Mouse (Mus musculus): ENCODE data around the gene Hsf4. TPM values are rescaled to one million over a fixed set of nuclear protein-coding genes. Genes with fewer than 3 reads are reported as not detected.

Hsf4 gene
- polyA plus RNA-seq, 1 experiment from 2014 or later = 0.24 TPM

DNA sequence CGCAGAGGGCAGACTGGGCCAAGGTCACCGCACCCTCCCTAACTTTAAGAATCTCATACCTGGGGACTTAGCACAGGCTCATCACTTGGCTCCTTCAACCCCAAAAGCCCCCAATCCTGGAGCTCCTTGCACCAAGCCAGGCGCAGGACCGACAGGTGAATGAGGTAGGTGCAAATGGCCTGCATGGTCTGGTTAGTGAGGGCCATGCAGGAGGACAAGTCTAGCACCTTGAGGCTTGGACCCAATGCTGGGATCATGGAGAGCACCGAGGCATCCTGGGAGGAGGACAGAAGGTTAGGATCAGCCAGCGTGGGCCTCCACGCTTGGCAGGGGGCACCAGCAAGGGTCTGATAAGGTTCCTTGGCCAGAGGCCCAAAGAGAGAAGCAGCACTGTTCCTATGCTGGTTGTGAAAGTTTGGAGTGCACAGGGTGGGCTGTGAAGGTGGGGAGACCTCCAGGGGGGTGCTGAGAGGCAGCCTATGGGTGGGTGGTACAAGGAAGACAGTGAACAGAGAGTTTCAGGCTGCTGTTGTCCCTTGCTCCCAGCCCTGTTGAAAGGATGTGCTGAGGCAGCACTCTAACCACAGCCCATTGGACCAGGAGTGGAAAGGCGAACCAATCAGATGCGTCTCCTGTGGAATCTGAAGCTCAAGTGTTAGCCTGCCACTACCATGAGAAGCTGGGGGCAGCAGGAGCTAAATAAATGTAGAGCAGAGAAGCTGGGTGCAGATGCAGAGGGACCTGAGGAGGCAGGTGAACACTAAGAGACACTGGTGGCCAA, 44.2 kb downstream of the Hsf4 start:
- H3K36me3 ChIP-seq = peaks cover 42% of the 10 kb centered on the region
- H3K9ac ChIP-seq = no peak overlapping the region
- ATAC-seq (ENCODE audit: insufficient read depth, low FRiP score, low read depth) = no peak
- no peak overlapping the region for H3K4me2 ChIP-seq
- H3K4me3 ChIP-seq (replicated peaks) = no peak overlapping the region
- WGBS = 79% methylated on average over 9 of the region's 9 CpGs
- no peak overlapping the region for H3K27ac ChIP-seq
- no peaks in the 10 kb centered on the region for H3K4me1 ChIP-seq
- no peaks in the 10 kb centered on the region for H3K9me3 ChIP-seq
- H3K27me3 ChIP-seq (replicated peaks) = no peaks in the 10 kb centered on the region

DNA sequence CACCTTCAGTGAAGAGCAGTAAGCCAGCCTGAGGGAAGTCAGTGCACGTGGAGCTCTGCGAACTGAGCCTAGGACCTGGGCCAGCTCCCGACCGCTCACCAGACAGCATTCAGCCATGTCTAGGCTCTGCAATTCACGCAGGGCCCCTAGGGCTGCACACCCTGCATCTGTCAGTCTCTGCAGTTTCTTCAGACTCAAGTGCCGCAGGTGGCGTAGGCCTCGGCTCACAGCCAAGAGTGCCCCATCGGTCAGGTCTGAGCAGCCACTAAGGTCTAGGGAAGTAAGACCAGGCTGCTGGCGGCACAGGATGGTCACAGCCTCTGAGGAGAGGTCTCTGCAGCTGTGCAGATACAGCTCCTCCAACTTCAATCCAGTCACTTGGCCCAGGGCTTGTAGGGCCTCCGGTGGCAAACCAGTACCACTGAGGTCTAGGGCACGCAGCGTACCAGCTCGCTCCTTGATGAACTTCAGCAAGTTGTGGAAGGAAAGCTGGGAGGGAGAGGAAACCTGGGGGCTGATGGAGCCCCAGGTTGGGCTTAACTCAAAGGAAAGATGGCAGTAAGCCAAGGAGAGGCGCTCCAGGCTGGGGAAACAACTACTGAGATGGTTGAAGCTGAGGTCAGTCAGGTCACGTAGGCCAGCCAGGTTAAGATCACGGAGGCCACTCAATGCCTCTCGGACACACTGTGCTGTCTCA, 45.6 kb downstream of the Hsf4 start:
- Histone ChIP-seq H3K4me1 (no peaks in the 10 kb centered on the region), H3K36me3 (peaks cover 48% of the 10 kb centered on the region), H3K27me3 (replicated peaks) (no peaks in the 10 kb centered on the region), H3K9me3 (no peaks in the 10 kb centered on the region), H3K4me2 (no peak overlapping the region), H3K27ac (no peak overlapping the region), H3K4me3 (replicated peaks) (no peak overlapping the region), H3K9ac (no peak overlapping the region)
- 90% methylated on average over 18 of the region's 18 CpGs for WGBS
- ATAC-seq (ENCODE audit: insufficient read depth, low FRiP score, low read depth) = no peak

DNA sequence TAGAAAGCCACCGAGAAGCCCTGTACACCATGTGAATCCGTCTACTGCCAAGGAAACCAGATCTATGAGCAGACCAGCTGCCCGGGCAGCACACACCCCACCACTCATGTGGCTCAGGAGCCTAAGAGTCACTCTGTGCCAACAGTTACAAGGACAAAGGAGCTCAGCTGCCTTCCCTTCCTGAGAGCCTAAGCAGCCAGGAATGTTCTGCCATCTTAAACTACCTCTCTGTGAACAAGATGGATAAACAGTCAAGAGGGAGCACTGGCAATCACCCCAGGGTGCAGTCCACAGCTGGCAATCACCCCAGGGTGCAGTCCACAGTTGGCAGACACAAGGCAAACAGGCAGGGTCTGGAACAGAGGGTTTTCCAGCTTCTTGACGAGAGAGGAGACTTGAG, 48.3 kb downstream of the Hsf4 start:
- ATAC-seq (ENCODE audit: insufficient read depth, low FRiP score, low read depth) = no peak
- Histone ChIP-seq H3K9ac (no peak overlapping the region), H3K9me3 (no peaks in the 10 kb centered on the region), H3K4me2 (no peak overlapping the region), H3K4me1 (no peaks in the 10 kb centered on the region), H3K27me3 (replicated peaks) (no peaks in the 10 kb centered on the region), H3K4me3 (replicated peaks) (no peak overlapping the region), H3K36me3 (peaks cover 33% of the 10 kb centered on the region), H3K27ac (no peak overlapping the region)
- 78% methylated on average over 4 of the region's 4 CpGs for WGBS

GRCm38 (mm10) chr8:105318662-105319190, 49.1 kb downstream of the Hsf4 start:
- Histone ChIP-seq H3K36me3 (peaks cover 25% of the 10 kb centered on the region), H3K9ac (no peak overlapping the region), H3K4me1 (no peaks in the 10 kb centered on the region), H3K4me2 (no peak overlapping the region), H3K27me3 (replicated peaks) (no peaks in the 10 kb centered on the region), H3K9me3 (no peaks in the 10 kb centered on the region), H3K27ac (no peak overlapping the region), H3K4me3 (replicated peaks) (no peak overlapping the region)
- ATAC-seq (ENCODE audit: insufficient read depth, low FRiP score, low read depth) = no peak
- WGBS = 83% methylated on average over 11 of the region's 11 CpGs

DNA sequence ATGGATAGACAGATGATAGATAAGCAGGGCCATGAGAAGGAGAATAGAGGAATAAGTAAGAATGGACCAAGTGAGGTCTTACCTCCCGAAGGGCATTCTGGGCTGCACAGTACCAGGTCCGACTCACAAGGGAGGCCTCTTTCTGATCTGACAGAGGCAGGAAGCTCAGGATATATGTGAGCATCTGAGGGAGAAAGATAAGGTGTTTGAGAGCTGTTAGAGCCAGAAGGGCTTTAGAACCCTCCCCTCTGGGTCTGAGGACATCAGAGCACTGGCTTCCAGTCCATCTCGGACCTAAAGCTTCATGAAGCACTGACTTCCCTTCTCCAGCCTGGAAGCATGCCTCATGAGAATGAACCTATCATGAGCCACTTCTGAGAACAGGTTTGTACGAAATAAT, 53.6 kb downstream of the Hsf4 start:
- Histone ChIP-seq H3K27ac (no peak overlapping the region), H3K9me3 (no peaks in the 10 kb centered on the region), H3K9ac (no peak overlapping the region), H3K4me3 (replicated peaks) (no peak overlapping the region), H3K27me3 (replicated peaks) (no peaks in the 10 kb centered on the region), H3K4me2 (no peak overlapping the region), H3K4me1 (peaks cover 18% of the 10 kb centered on the region), H3K36me3 (peaks cover 14% of the 10 kb centered on the region)
- WGBS = 82% methylated on average over 4 of the region's 4 CpGs
- ATAC-seq (ENCODE audit: insufficient read depth, low FRiP score, low read depth) = peak; percentile 64; the same call in 1 of the 2 replicates

MicroRNAs encoded within 50 kb of the gene (microRNA counts, 519-probe panel; counts per million panel counts)
- 1,912 counts per million, percentile 18 among the panel's probes with 10 or more counts for microRNA mmu-miR-328

Small RNA genes lying within 50 kb of the gene (microRNA-seq; reads per million reads assigned to microRNA genes)
- gene Gm27320 (not detected), gene Mir328 (187 reads per million, percentile 58 among the genes with 10 or more reads in this experiment)

Other genes with a start within 250 kb of the Hsf4 start
- not detected in 2 replicates for gene Ces3a, start 221.2 kb upstream of the Hsf4 start, polyA plus RNA-seq (2015; fragmentation: Nextera tagmentation; extraction: Ambion mirVana)
- not detected in 2 replicates for gene Ces3b, start 186.0 kb upstream of the Hsf4 start, polyA plus RNA-seq (2015; fragmentation: Nextera tagmentation; extraction: Ambion mirVana)
- gene Ces4a, start 138.0 kb upstream of the Hsf4 start, polyA plus RNA-seq (2015; fragmentation: Nextera tagmentation; extraction: Ambion mirVana) = not detected in 2 replicates
- gene Cbfb, start 99.1 kb upstream of the Hsf4 start, polyA plus RNA-seq (2015; fragmentation: Nextera tagmentation; extraction: Ambion mirVana) = 53.2 and 54.4 TPM in 2 replicates
- gene D230025D16Rik, start 44.7 kb upstream of the Hsf4 start, polyA plus RNA-seq (2015; fragmentation: Nextera tagmentation; extraction: Ambion mirVana) = 26.2 and 26.8 TPM in 2 replicates
- gene B3gnt9, start 14.6 kb upstream of the Hsf4 start, polyA plus RNA-seq (2015; fragmentation: Nextera tagmentation; extraction: Ambion mirVana) = 26.1 and 27.4 TPM in 2 replicates
- 28.5 and 30.3 TPM in 2 replicates for gene Tradd, start 5.2 kb upstream of the Hsf4 start, polyA plus RNA-seq (2015; fragmentation: Nextera tagmentation; extraction: Ambion mirVana)
- 3.7 and 4.4 TPM in 2 replicates for gene Fbxl8, start 5.2 kb upstream of the Hsf4 start, polyA plus RNA-seq (2015; fragmentation: Nextera tagmentation; extraction: Ambion mirVana)
- gene Nol3, start 6.3 kb downstream of the Hsf4 start, polyA plus RNA-seq (2015; fragmentation: Nextera tagmentation; extraction: Ambion mirVana) = 1.4 and 1.7 TPM in 2 replicates
- 9.1 and 10.7 TPM in 2 replicates for gene 4931428F04Rik, start 20.1 kb downstream of the Hsf4 start, polyA plus RNA-seq (2015; fragmentation: Nextera tagmentation; extraction: Ambion mirVana)
- gene Exoc3l, start 26.3 kb downstream of the Hsf4 start, polyA plus RNA-seq (2015; fragmentation: Nextera tagmentation; extraction: Ambion mirVana) = 10.4 and 10.9 TPM in 2 replicates
- gene E2f4, start 27.9 kb downstream of the Hsf4 start, polyA plus RNA-seq (2015; fragmentation: Nextera tagmentation; extraction: Ambion mirVana) = 80.4 and 83.1 TPM in 2 replicates
- 15.9 and 17.1 TPM in 2 replicates for gene Elmo3, start 35.8 kb downstream of the Hsf4 start, polyA plus RNA-seq (2015; fragmentation: Nextera tagmentation; extraction: Ambion mirVana)
- 2.3 and 2.5 TPM in 2 replicates for gene Lrrc29, start 56.5 kb downstream of the Hsf4 start, polyA plus RNA-seq (2015; fragmentation: Nextera tagmentation; extraction: Ambion mirVana)
- 131 and 132 TPM in 2 replicates for gene Tmem208, start 56.6 kb downstream of the Hsf4 start, polyA plus RNA-seq (2015; fragmentation: Nextera tagmentation; extraction: Ambion mirVana)
- gene Fhod1, start 78.2 kb downstream of the Hsf4 start, polyA plus RNA-seq (2015; fragmentation: Nextera tagmentation; extraction: Ambion mirVana) = 2.5 and 3.0 TPM in 2 replicates
- 1.9 and 2.0 TPM in 2 replicates for gene Slc9a5, start 79.0 kb downstream of the Hsf4 start, polyA plus RNA-seq (2015; fragmentation: Nextera tagmentation; extraction: Ambion mirVana)
- gene Plekhg4, start 103.5 kb downstream of the Hsf4 start, polyA plus RNA-seq (2015; fragmentation: Nextera tagmentation; extraction: Ambion mirVana) = 0.21 and 0.30 TPM in 2 replicates
- not detected in 2 replicates for gene Kctd19, start 143.7 kb downstream of the Hsf4 start, polyA plus RNA-seq (2015; fragmentation: Nextera tagmentation; extraction: Ambion mirVana)
- gene Lrrc36, start 143.8 kb downstream of the Hsf4 start, polyA plus RNA-seq (2015; fragmentation: Nextera tagmentation; extraction: Ambion mirVana) = 0.09 TPM in 1 of 2 replicates, not detected in the other
- 44.7 and 45.5 TPM in 2 replicates for gene Tppp3, start 201.7 kb downstream of the Hsf4 start, polyA plus RNA-seq (2015; fragmentation: Nextera tagmentation; extraction: Ambion mirVana)
- 32.2 and 34.7 TPM in 2 replicates for gene Zdhhc1, start 227.1 kb downstream of the Hsf4 start, polyA plus RNA-seq (2015; fragmentation: Nextera tagmentation; extraction: Ambion mirVana)
- 2.5 and 2.7 TPM in 2 replicates for gene Hsd11b2, start 249.0 kb downstream of the Hsf4 start, polyA plus RNA-seq (2015; fragmentation: Nextera tagmentation; extraction: Ambion mirVana)

Measured in stomach, embryonic 15.5 days (tissue).